Mouse (Mus musculus) forebrain, embryonic 16.5 days (tissue): ENCODE data around the gene Fem1b. TPM values are rescaled to one million over a fixed set of nuclear protein-coding genes. Genes with fewer than 3 reads are reported as not detected.

Experiments
- ATAC-seq: fragments of 200-750 bp; cut with Nextera tagmentation; 2 replicates; pipeline ENCODE4 v1.8.0; 2017; ENCODE audit warnings: mild to moderate bottlenecking, moderate library complexity
- H3K27ac ChIP-seq: fragments of 300-500 bp; sonication (generic); 2 replicates; pipeline ENCODE4 v1.5.1; 2014; ENCODE audit warnings: low read length, control low read depth
- H3K27me3 ChIP-seq: fragments of 300-500 bp; sonication (generic); replicated peaks from 2 replicates; pipeline ENCODE4 v1.6.1; 2014; ENCODE audit warnings: low read length; ENCODE audit not compliant: control insufficient read depth, insufficient read depth
- H3K36me3 ChIP-seq: fragments of 300-500 bp; sonication (generic); 2 replicates; pipeline ENCODE4 v1.6.1; 2014; ENCODE audit not compliant: control insufficient read depth, insufficient read depth
- H3K4me1 ChIP-seq: fragments of 300-500 bp; sonication (generic); replicated peaks from 2 replicates; pipeline ENCODE4 v1.6.1; 2014; ENCODE audit warnings: low read length; ENCODE audit not compliant: control insufficient read depth, insufficient read depth
- H3K4me2 ChIP-seq: fragments of 300-500 bp; sonication (generic); 2 replicates; pipeline ENCODE4 v1.6.1; 2014; ENCODE audit warnings: mild to moderate bottlenecking, low read length, control low read depth
- H3K4me3 ChIP-seq: fragments of 300-500 bp; sonication (generic); replicated peaks from 2 replicates; pipeline ENCODE4 v1.5.1; 2014; ENCODE audit warnings: mild to moderate bottlenecking, low read length, control low read depth
- H3K9ac ChIP-seq: fragments of 300-500 bp; sonication (generic); replicated peaks from 2 replicates; pipeline ENCODE4 v1.6.1; 2014; ENCODE audit warnings: low read depth, low read length, control low read depth
- H3K9me3 ChIP-seq: fragments of 300-500 bp; sonication (generic); 2 replicates; pipeline ENCODE4 v1.6.1; 2016; ENCODE audit warnings: low read length; ENCODE audit not compliant: control insufficient read depth
- WGBS: fragments of 180-500 bp; shearing (Covaris S2); extraction: QIAGEN DNeasy Blood & Tissue Kit; methylation state at CpG from one replicate; pipeline ENCODE4 v1.1.7; 2014; 5-methylcytosine and 5-hydroxymethylcytosine counted together
- polyA plus RNA-seq: library from polyadenylated mRNA; unstranded; fragments of >200 nt; fragmentation: Nextera tagmentation; extraction: Ambion mirVana; gene quantifications from 2 replicates; pipeline ENCODE4 v1.2.1, GENCODE M21; 2015

The Fem1b gene
- polyA plus RNA-seq, 1 experiment from 2014 or later, result 50.2 TPM

DNA sequence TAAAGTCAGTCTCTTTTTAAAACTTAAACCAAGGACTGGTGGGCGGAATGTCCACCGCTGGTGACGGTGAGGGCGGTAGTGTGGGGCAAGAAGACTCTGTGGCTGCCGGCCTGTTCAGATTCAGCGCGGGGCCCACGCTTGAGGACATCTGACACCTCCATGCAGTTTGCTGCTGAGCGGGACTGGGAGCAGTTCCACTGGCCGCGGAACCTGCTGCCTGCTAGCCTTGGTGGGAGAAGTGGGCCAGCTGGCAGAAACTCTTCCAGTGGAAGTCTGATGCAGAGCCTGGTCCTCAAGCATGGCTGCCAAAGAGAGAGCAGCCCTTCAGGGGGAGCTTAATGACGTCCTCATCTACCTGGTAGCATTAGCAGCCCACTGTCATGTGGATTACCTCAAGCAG, 21.9 kb downstream of the Fem1b start:
- H3K9me3 ChIP-seq, result no peaks in the 10 kb centered on the region
- H3K9ac ChIP-seq, result no peak overlapping the region
- 88% methylated on average over 12 of the region's 12 CpGs for WGBS
- no peak overlapping the region for H3K27ac ChIP-seq
- ATAC-seq, result no peak
- no peak overlapping the region for H3K4me3 ChIP-seq
- H3K4me1 ChIP-seq, result no peaks in the 10 kb centered on the region
- peaks cover 3% of the 10 kb centered on the region; the same call in 1 of the 2 replicates for H3K36me3 ChIP-seq
- no peak overlapping the region for H3K4me2 ChIP-seq
- no peaks in the 10 kb centered on the region for H3K27me3 ChIP-seq

GRCm38 (mm10) chr9:62786721-62787120, 25.0 kb downstream of the Fem1b start:
- Histone ChIP-seq H3K9me3 (no peaks in the 10 kb centered on the region), H3K27ac (no peak overlapping the region), H3K4me1 (peaks cover 18% of the 10 kb centered on the region), H3K4me3 (no peak overlapping the region), H3K4me2 (no peak overlapping the region), H3K27me3 (no peaks in the 10 kb centered on the region), H3K9ac (no peak overlapping the region), H3K36me3 (no peaks in the 10 kb centered on the region)
- no peak for ATAC-seq
- 70% methylated on average over 5 of the region's 5 CpGs for WGBS

- 93% methylated on average over 2 of the region's 2 CpGs for WGBS
- Histone ChIP-seq H3K4me2 (no peak overlapping the region), H3K4me3 (no peak overlapping the region), H3K4me1 (peaks cover 18% of the 10 kb centered on the region), H3K27ac (peak overlapping the region; percentile 27; the same call in 1 of the 2 replicates), H3K9me3 (no peaks in the 10 kb centered on the region), H3K9ac (no peak overlapping the region), H3K27me3 (no peaks in the 10 kb centered on the region), H3K36me3 (no peaks in the 10 kb centered on the region)
- ATAC-seq, result no peak
Measured at GRCm38 (mm10) chr9:62784233-62784632, 27.5 kb downstream of the Fem1b start.

DNA sequence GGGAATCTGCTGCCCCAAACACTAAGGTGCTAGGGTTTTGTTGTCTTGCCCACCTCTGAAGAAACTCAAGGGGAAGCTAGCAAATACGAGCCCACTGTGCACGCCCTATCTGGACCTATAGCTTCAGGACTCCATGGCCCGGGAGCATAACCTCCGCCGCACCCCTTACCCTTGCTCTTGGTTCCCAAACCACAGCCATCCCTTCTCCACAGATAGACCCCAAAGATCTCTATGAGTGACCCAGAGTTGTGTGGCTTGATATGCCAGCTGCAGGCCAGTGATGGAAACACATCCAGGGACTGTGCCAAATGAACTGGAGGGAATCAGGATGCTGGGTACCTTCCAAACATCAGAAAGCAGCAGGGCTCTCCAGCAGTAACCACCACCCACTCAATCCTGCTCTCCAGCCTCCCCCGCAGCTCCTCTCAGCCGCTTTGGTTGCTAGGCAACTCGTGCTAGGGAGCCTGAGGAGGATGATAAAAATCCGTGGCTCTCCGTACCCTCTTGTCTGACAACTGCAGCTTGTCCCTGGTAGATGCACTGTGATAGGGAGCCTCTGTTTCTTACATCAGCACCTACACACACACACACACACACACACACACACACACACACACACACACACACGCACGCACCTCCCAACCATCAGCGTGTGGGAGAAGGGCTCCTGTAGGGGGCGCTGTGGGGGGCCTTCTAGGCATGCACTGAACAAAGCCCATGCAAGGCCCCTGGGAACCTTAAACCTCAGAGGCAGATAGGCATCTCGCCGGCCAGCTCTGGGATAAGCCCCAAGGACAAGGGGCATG, 28.6 kb downstream of the Fem1b start:
- Histone ChIP-seq H3K36me3 (no peaks in the 10 kb centered on the region), H3K4me2 (peak overlapping the region; percentile 34), H3K9me3 (no peaks in the 10 kb centered on the region), H3K9ac (0 out of 2 replicates have a peak overlapping the region, but pooled peaks have one; percentile 11), H3K27ac (peak overlapping the region; percentile 62), H3K4me3 (no peak overlapping the region), H3K4me1 (peaks cover 18% of the 10 kb centered on the region), H3K27me3 (no peaks in the 10 kb centered on the region)
- WGBS, result 30% methylated on average over 16 of the region's 16 CpGs
- ATAC-seq, result peak; percentile 92

DNA sequence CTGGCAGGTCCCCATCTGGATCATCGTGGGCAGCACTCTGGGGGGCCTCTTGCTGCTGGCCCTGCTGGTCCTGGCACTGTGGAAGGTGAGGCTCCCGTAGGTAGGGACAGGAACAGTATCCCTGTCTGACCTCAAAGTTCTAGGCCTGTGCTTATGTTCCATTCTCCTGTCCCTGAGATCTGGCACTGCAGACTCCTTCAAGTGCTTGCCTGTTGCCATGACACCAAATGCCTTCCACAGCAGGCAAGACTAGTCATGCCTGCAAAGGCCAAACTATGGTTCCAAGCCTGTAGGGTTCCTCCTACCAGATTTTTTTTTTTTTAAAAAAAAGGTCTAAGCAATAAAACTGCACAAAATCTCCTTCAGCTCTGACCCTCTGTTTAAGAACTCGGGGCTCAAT, 29.8 kb downstream of the Fem1b start:
- Histone ChIP-seq H3K27me3 (no peaks in the 10 kb centered on the region), H3K27ac (peak overlapping the region; percentile 18), H3K9ac (no peak overlapping the region), H3K4me1 (peaks cover 18% of the 10 kb centered on the region), H3K36me3 (no peaks in the 10 kb centered on the region), H3K4me3 (no peak overlapping the region), H3K9me3 (no peaks in the 10 kb centered on the region), H3K4me2 (no peak overlapping the region)
- no peak for ATAC-seq
- 62% methylated on average over 3 of the region's 3 CpGs for WGBS

GRCm38 (mm10) chr9:62778721-62779120, 33.0 kb downstream of the Fem1b start:
- Histone ChIP-seq H3K4me1 (peaks cover 18% of the 10 kb centered on the region), H3K4me2 (no peak overlapping the region), H3K9ac (no peak overlapping the region), H3K36me3 (no peaks in the 10 kb centered on the region), H3K4me3 (no peak overlapping the region), H3K27me3 (no peaks in the 10 kb centered on the region), H3K9me3 (no peaks in the 10 kb centered on the region), H3K27ac (no peak overlapping the region)
- WGBS, result 84% methylated on average over 9 of the region's 9 CpGs
- no peak for ATAC-seq

DNA sequence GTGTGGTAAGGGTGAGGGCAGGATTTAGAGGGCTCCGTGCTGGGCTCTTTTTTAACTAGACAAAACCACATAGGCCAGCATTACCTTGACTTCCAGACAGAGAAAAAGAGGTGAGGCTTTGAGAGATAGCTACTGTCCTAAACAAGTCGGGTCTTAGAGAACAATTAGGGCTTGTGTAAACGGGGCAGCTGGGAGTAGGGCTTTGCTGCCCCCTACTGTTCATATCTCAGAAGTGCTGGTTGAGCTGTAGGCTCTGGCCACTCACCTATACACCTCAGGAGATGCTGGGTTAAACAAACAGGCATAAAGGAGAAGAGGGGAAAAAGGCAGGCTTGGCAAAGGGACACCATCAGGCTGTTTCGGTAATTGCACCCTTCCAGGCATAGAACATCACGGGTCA, 34.3 kb downstream of the Fem1b start:
- H3K27ac ChIP-seq, result no peak overlapping the region
- peak; percentile 63 for ATAC-seq
- WGBS, result 7% methylated on average over 5 of the region's 5 CpGs
- no peak overlapping the region for H3K9ac ChIP-seq
- H3K4me2 ChIP-seq, result no peak overlapping the region
- H3K27me3 ChIP-seq, result no peaks in the 10 kb centered on the region
- H3K9me3 ChIP-seq, result no peaks in the 10 kb centered on the region
- peaks cover 5% of the 10 kb centered on the region for H3K4me1 ChIP-seq
- H3K36me3 ChIP-seq, result no peaks in the 10 kb centered on the region
- H3K4me3 ChIP-seq, result no peak overlapping the region

- no peak for ATAC-seq
- Histone ChIP-seq H3K9me3 (no peaks in the 10 kb centered on the region), H3K27me3 (no peaks in the 10 kb centered on the region), H3K36me3 (no peaks in the 10 kb centered on the region), H3K9ac (no peak overlapping the region), H3K27ac (no peak overlapping the region), H3K4me2 (no peak overlapping the region), H3K4me1 (no peaks in the 10 kb centered on the region), H3K4me3 (no peak overlapping the region)
- 58% methylated on average over 4 of the region's 4 CpGs for WGBS
Measured at GRCm38 (mm10) chr9:62775464-62775863, 36.3 kb downstream of the Fem1b start.

- H3K4me2 ChIP-seq, result no peak overlapping the region
- H3K27ac ChIP-seq, result no peak overlapping the region
- no peak for ATAC-seq
- no peaks in the 10 kb centered on the region for H3K36me3 ChIP-seq
- no peaks in the 10 kb centered on the region for H3K27me3 ChIP-seq
- 82% methylated on average over 8 of the region's 8 CpGs for WGBS
- no peaks in the 10 kb centered on the region for H3K4me1 ChIP-seq
- no peak overlapping the region for H3K4me3 ChIP-seq
- no peaks in the 10 kb centered on the region for H3K9me3 ChIP-seq
- H3K9ac ChIP-seq, result no peak overlapping the region
Measured at GRCm38 (mm10) chr9:62772746-62773145, 39.0 kb downstream of the Fem1b start.
